Mouse (Mus musculus): ENCODE data around the gene 4933414I15Rik.

The 4933414I15Rik gene

GRCm38 (mm10) chr11:50943506-50943905 lies at the start of gene 4933414I15Rik:
4933414I15Rik (minus strand) TSS chr11:50943765.
- no peak for DNase-seq (ENCODE audit: low spot score)

GRCm38 (mm10) chr11:50981667-50982066 lies 38.1 kb upstream of the 4933414I15Rik start, which contains the start of gene Olfr1377:
Olfr1377 (plus strand) TSS chr11:50981967.
- DNase-seq (ENCODE audit: low spot score): no peak

- peak; percentile 21 for DNase-seq (ENCODE audit: low spot score)
Measured at GRCm38 (mm10) chr11:50977216-50977615, 33.7 kb upstream of the 4933414I15Rik start.

- no peak for DNase-seq (ENCODE audit: low spot score)
Measured at GRCm38 (mm10) chr11:50966230-50966629, 22.7 kb upstream of the 4933414I15Rik start, which contains the start of gene Olfr1378. Olfr1378 (plus strand) TSS chr11:50966530.

GRCm38 (mm10) chr11:50964886-50965285 lies 21.3 kb upstream of the 4933414I15Rik start:
- DNase-seq (ENCODE audit: low spot score): no peak

GRCm38 (mm10) chr11:50953665-50954064 lies 10.1 kb upstream of the 4933414I15Rik start, which contains the start of gene Prop1:
Prop1 (minus strand) TSS chr11:50953765.
- no peak for DNase-seq (ENCODE audit: low spot score)

- DNase-seq (ENCODE audit: low spot score): no peak
Measured at GRCm38 (mm10) chr11:50952290-50952689, 8.7 kb upstream of the 4933414I15Rik start.

- no peak for DNase-seq (ENCODE audit: low spot score)
Measured at GRCm38 (mm10) chr11:50942386-50942785, 1.2 kb downstream of the 4933414I15Rik start.

- no peak for DNase-seq (ENCODE audit: low spot score)
Measured at GRCm38 (mm10) chr11:50939621-50940366, 3.8 kb downstream of the 4933414I15Rik start.

- DNase-seq (ENCODE audit: low spot score): no peak
Measured at GRCm38 (mm10) chr11:50938435-50938834, 5.1 kb downstream of the 4933414I15Rik start.

GRCm38 (mm10) chr11:50932040-50932439 lies 11.5 kb downstream of the 4933414I15Rik start:
- DNase-seq (ENCODE audit: low spot score): no peak

- peak; percentile 76 for DNase-seq (ENCODE audit: low spot score)
Measured at GRCm38 (mm10) chr11:50931451-50931866, 12.1 kb downstream of the 4933414I15Rik start, which contains the start of gene Zfp354b. Zfp354b (minus strand) TSS chr11:50931633.

- DNase-seq (ENCODE audit: low spot score): no peak
Measured at GRCm38 (mm10) chr11:50931021-50931420, 12.5 kb downstream of the 4933414I15Rik start.

- DNase-seq (ENCODE audit: low spot score): no peak
Measured at GRCm38 (mm10) chr11:50930469-50931014, 13.0 kb downstream of the 4933414I15Rik start.

GRCm38 (mm10) chr11:50915671-50916320 lies 27.8 kb downstream of the 4933414I15Rik start, which contains the start of gene Zfp2:
Zfp2 (minus strand) TSS chr11:50916165.
- peak; percentile 89 for DNase-seq (ENCODE audit: low spot score)

GRCm38 (mm10) chr11:50914461-50914860 lies 29.1 kb downstream of the 4933414I15Rik start:
- no peak for DNase-seq (ENCODE audit: low spot score)

GRCm38 (mm10) chr11:50913301-50913700 lies 30.3 kb downstream of the 4933414I15Rik start:
- no peak for DNase-seq (ENCODE audit: low spot score)

- DNase-seq (ENCODE audit: low spot score): no peak
Measured at GRCm38 (mm10) chr11:50908136-50908535, 35.4 kb downstream of the 4933414I15Rik start.

GRCm38 (mm10) chr11:50897359-50897758 lies 46.2 kb downstream of the 4933414I15Rik start:
- no peak for DNase-seq (ENCODE audit: low spot score)

- DNase-seq (ENCODE audit: low spot score): no peak
Measured at GRCm38 (mm10) chr11:50892441-50892840, 51.1 kb downstream of the 4933414I15Rik start.

Measured in ovary, postnatal 36 days (tissue).